Mouse (Mus musculus) frontal cortex, adult (tissue): ENCODE results near the gene Gm21680.
A peak's percentile ranks its signal among the peaks of the same experiment; 100 is the strongest.
"Not testable (repeated sequence)": the region's sequence is repeated elsewhere in the genome, so short reads cannot be mapped to it uniquely, and the experiment has no call there.

Source experiments
- ATAC-seq: cut with Nextera tagmentation; 2 replicates; pipeline ENCODE4 v1.9.2; 2017; ENCODE audit warnings: mild to moderate bottlenecking, moderate library complexity, mixed read lengths; ENCODE audit not compliant: low TSS enrichment

Gene Gm21680

DNA sequence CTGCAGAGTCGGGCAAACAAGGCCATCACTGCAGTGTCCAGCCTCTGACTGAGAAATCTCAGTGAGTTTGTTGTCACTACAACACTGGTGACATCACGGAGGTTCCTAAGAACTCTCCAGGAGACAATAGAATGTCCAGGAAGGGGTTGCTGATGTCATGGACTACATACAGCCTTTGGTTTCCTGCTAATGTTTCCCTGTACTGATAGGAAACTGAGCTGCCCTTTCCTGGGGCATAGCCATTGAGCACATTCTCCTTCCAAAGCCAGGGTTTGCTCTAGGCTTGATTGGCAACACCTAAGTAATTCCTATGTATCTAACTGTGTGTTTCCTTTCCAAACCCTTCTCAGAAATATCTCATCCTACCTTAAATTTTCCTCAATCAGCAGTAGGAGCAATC, at the start of gene Gm21680:
Gm21680 (minus strand) TSS at position 101 of the 400 bp plus-strand sequence.
- not testable (repeated sequence) for ATAC-seq

DNA sequence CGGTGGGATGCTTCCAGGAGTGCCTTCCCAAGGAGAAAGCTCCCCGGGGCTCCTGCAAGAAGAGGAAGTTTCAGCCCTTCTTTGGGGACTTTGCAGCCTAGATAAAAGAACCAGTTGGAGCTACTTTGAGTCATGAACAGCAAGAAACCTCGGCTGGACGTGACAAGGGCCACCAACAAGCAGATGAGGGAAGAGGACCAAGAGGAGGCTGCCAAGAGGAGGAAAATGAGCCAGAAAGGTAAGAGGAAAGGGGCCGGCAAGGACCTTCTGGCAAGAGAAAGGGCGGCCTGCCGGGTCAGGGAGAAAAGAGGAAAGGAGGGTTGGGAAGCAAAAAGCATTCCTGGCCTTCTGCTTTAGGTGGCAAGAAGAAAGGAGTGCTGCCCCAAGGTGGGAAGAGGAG, 35.2 kb upstream of the Gm21680 start:
- not testable (repeated sequence) for ATAC-seq

DNA sequence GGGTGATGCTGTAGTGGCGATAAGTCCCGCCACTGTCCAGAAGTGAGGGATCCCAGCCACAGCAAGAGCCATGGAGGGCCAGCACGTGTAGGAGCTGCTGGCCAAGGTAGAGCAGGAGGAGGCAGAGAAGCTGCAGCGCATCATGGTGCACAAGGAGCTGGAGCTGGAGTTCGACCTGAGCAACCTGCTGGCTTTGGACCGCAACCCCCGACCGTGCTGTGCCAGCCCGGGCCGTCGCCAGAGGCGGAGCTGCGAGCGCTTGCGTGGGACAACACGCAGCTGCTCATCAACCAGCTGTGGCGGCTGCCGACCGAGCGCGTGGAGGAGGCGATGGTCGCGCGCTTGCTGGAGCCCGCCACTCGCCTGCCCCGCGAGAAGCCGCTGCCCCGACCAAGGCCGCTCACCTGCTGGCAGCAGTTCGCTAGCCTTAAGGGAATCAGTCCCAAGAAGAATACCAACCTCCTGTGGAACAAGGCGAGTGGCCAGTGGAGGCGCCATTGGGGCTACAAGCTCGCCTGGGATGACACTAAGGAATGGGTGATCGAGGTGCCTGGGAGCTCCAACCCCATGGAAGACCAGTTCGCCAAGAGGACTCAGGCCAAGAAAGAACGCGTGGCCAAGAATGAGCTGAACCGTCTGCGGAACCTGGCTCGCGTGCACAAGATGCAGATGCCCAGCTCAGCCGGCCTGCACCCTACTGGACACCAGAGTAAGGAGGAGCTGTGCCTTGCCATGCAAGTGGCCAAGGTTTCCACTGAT, 34.7 kb upstream of the Gm21680 start:
- ATAC-seq = peak; percentile 91

DNA sequence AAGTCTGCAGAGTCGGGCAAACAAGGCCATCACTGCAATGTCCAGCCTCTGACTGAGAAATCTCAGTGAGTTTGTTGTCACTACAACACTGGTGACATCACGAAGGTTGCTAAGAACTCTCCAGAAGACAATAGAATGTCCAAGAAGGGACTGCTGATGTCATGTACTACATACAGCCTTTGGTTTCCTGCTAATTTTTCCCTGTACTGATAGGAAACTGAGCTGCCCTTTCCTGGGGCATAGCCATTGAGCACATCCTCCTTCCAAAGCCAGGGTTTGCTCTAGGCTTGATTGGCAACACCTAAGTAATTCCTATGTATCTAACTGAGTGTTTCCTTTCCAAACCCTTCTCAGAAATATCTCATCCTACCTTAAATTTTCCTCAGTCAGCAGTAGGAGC, 32.2 kb upstream of the Gm21680 start, which contains the start of gene Gm1979:
Gm1979 (minus strand) TSS at position 101 of the 400 bp plus-strand sequence.
- not testable (repeated sequence) for ATAC-seq

DNA sequence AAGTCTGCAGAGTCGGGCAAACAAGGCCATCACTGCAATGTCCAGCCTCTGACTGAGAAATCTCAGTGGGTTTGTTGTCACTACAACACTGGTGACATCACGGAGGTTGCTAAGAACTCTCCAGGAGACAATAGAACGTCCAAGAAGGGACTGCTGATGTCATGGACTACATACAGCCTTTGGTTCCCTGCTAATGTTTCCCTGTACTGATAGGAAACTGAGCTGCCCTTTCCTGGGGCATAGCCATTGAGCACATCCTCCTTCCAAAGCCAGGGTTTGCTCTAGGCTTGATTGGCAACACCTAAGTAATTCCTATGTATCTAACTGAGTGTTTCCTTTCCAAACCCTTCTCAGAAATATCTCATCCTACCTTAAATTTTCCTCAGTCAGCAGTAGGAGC, 16.1 kb upstream of the Gm21680 start, which contains the start of gene Gm21698:
Gm21698 (minus strand) TSS at position 101 of the 400 bp plus-strand sequence.
- ATAC-seq = not testable (repeated sequence)

DNA sequence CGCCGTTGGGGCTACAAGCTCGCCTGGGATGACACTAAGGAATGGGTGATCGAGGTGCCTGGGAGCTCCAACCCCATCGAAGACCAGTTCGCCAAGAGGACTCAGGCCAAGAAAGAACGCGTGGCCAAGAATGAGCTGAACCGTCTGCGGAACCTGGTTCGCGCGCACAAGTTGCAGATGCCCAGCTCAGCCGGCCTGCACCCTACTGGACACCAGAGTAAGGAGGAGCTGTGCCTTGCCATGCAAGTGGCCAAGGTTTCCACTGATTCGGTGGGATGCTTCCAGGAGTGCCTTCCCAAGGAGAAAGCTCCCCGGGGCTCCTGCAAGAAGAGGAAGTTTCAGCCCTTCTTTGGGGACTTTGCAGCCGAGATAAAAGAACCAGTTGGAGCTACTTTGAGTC, 15.4 kb downstream of the Gm21680 start:
- ATAC-seq = not testable (repeated sequence)

DNA sequence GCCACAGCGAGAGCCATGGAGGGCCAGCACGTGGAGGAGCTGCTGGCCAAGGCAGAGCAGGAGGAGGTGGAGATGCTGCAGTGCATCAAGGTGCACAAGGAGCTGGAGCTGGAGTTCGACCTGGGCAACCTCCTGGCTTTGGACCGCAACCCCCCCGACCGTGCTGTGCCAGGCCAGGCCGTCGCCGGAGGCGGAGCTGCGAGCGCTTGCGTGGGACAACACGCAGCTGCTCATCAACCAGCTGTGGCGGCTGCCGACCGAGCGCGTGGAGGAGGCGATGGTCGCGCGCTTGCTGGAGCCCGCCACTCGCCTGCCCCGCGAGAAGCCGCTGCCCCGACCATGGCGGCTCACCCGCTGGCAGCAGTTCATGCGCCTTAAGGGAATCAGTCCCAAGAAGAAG, 15.9 kb downstream of the Gm21680 start:
- ATAC-seq = peak; percentile 38

DNA sequence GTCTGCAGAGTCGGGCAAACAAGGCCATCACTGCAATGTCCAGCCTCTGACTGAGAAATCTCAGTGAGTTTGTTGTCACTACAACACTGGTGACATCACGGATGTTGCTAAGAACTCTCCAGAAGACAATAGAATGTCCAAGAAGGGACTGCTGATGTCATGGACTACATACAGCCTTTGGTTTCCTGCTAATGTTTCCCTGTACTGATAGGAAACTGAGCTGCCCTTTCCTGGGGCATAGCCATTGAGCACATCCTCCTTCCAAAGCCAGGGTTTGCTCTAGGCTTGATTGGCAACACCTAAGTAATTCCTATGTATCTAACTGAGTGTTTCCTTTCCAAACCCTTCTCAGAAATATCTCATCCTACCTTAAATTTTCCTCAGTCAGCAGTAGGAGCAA, 18.1 kb downstream of the Gm21680 start, which contains the start of gene Gm21671:
Gm21671 (minus strand) TSS at position 101 of the 400 bp plus-strand sequence.
- not testable (repeated sequence) for ATAC-seq

DNA sequence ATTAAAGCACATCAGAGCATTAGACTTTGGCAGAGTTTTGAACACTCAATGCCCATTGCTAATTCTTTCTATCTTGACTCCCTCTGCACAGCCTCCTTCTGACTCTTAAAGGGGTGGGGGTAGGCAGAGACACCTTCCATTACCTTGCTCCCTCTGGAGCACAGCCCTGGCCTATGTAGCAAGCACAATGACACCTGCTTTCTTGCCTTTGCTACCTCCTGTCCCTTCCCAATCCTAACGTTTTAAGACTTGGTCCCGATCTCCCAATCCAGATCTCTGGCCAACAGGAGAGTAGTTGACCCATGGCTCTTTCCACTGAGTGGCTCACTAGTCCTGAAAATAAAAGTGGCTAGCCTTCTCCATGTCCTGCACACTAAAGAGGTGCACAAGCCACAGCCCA, 27.1 kb downstream of the Gm21680 start:
- ATAC-seq = not testable (repeated sequence)

DNA sequence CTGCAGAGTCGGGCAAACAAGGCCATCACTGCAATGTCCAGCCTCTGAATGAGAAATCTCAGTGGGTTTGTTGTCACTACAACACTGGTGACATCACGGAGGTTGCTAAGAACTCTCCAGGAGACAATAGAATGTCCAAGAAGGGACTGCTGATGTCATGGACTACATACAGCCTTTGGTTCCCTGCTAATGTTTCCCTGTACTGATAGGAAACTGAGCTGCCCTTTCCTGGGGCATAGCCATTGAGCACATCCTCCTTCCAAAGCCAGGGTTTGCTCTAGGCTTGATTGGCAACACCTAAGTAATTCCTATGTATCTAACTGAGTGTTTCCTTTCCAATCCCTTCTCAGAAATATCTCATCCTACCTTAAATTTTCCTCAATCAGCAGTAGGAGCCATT, 30.2 kb downstream of the Gm21680 start, which contains the start of gene Gm21663:
Gm21663 (minus strand) TSS at position 101 of the 400 bp plus-strand sequence.
- ATAC-seq = not testable (repeated sequence)
